Mouse (Mus musculus): ENCODE measurements around the gene Cops9.

- TF ChIP-seq POLR2A (IDR thresholded peaks at IDR 0.05; ENCODE audit: insufficient read depth, low read depth, low read length) (no peak), CTCF (IDR thresholded peaks at IDR 0.05) (no peak), EP300 (IDR thresholded peaks at IDR 0.05; ENCODE audit: insufficient read depth, low read depth, low read length) (no peak)
Observed at GRCm38 (mm10) chr1:92659392-92659791, 17.6 kb upstream of the Cops9 start.
